Mouse (Mus musculus): ENCODE results near the gene Fam213b.

- TF ChIP-seq CTCF (IDR thresholded peaks at IDR 0.05; ENCODE audit: borderline replicate concordance, extremely low read depth, insufficient read depth, insufficient read length) = no peak
- no peak for TF ChIP-seq POLR2A (IDR thresholded peaks at IDR 0.05; ENCODE audit: borderline replicate concordance, extremely low read depth, insufficient read depth, insufficient read length, poor library complexity, severe bottlenecking)
Measured at GRCm38 (mm10) chr4:154880730-154881129, 18.2 kb downstream of the Fam213b start.
